Mouse (Mus musculus) erythroblast, adult 5-6 weeks (primary cell): ENCODE results near the gene Dock2. TPM values are rescaled to one million over a fixed set of nuclear protein-coding genes. Genes with fewer than 3 reads are reported as not detected.
A peak's percentile ranks its signal among the peaks of the same experiment; 100 is the strongest.

Experiments used
- ATAC-seq: replicated peaks from 2 replicates; pipeline ENCODE4 v1.8.0; 2016; ENCODE audit warnings: moderate number of reproducible peaks, mild to moderate bottlenecking, moderate TSS enrichment, inconsistent platforms; ENCODE audit not compliant: poor library complexity, low FRiP score, severe bottlenecking
- total RNA-seq, 2 experiments: library from RNA; stranded (forward) in 1 of 2; stranded (reverse) in 1 of 2; fragments of 150-400 nt in 1 of 2; fragments of 200-764, 138-1000 nt in 1 of 2; gene quantifications; 2 replicates each; pipeline versions ENCODE4 v1.2.3 to v1.2.4; 2015 to 2017; ENCODE audit warnings: low replicate concordance in 2 of 2

Gene Dock2
- total RNA-seq, 2 experiments from 2014 or later, result 32.6 to 35.9 TPM

- no peak for ATAC-seq
Observed at GRCm38 (mm10) chr11:34770666-34771065, 13.0 kb downstream of the Dock2 start.

DNA sequence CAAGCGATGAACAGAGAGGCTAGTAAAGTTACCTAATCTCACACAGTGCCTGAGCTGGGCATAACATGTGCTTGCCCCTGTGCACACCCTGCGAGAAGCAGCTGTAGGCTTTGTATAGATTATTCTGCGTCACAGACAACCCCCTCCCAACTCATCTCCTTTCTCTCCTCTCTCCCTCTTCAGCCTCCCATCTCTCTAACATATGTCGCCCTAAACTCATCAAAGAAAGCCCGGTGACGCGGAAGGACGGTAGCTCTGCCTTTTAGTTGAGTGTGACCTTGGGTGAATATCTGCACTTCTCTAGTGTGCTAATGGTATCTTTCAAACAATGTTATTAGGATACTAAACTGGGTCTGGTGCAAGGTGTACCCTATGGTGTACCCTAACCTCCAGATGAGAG is 13.7 kb downstream of the Dock2 start:
- no peak for ATAC-seq

- ATAC-seq, result no peak
Observed at GRCm38 (mm10) chr11:34769396-34769795, 14.3 kb downstream of the Dock2 start.

- ATAC-seq, result no peak
Observed at GRCm38 (mm10) chr11:34763739-34764361, 19.8 kb downstream of the Dock2 start.

DNA sequence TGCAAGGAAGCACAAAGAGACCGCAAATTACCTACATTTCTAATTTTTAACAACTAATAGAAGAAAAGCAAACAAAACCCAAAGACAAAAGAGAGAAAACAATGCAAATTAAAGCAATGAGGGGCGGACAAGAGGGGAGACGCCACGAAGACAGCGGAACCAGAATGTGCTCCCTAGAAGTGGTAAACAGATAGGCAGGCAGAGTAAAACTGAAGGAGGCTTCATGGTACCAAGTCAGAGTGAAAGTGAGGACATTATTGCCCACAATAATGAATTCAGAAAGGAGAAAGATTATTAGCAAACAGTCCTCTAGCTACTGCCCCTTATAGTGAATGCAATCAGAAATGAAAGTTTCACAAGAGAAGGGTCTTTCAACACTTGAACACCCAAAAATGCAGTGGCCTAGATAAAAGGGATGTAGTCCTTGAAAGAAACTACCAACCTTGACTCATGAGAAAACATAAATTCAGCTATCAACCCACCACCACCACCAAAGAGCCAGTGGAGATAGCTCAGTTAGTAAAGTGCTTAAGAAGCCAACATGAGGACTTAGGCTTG is 21.0 kb downstream of the Dock2 start:
- no peak for ATAC-seq

- ATAC-seq, result no peak
Observed at GRCm38 (mm10) chr11:34762125-34762524, 21.6 kb downstream of the Dock2 start.

- no peak for ATAC-seq
Observed at GRCm38 (mm10) chr11:34759582-34759981, 24.1 kb downstream of the Dock2 start.

DNA sequence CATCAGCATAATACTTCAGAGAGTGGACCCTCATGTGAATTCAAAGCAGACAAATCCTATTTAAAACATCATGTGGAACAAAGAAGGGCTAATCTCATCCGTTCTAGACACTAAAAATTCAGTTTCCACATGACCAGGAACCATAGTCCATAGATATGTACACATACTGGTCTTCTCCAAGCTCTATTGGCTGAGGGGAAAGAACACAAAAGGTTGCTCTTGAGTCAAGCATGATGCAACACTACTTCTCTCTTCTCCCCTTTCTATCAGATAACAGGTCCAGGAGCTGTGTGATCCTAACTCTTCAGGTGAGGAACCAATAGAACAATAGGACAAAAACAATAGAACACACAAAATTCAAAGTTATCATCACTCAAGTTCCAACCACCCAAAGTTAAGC is 42.6 kb downstream of the Dock2 start:
- ATAC-seq, result no peak

DNA sequence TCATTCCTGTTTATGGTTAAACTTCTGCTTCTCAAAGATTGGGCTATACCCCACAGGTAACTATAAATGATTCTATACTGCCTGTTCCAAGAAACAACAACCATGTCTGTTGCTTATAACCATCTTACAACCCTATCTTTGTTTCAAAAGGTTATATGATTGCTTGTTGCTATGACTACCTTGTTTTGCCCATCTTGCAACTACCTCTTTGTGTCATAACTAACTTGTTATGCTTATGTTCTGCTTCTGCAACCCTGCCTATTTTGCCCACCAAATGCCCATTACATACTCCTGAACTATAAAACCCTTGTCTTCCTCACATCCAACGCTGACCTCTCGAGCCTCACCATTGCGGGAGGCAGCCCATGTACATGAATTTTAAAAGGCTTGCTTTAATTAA is 43.9 kb downstream of the Dock2 start:
- ATAC-seq, result no peak

- ATAC-seq, result no peak
Observed at GRCm38 (mm10) chr11:34738945-34739344, 44.7 kb downstream of the Dock2 start.

DNA sequence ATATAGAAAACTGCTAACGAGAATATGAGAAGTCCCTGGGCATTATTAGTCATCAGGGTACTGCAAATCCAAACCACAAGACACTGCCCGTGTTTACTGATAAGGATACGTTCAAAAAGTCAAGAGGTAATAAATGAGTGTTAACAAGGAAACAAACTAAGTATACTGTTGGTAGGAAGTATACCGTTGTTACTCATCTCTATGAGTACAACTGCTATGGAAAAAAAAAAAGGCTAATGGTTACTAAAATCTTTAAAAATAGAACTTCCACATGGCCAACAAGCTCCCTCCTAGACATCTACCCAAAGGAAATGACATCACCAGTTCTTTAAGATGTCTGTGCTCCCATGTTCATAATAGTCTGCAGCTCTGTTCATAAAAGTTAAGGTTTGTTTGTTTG is 46.5 kb downstream of the Dock2 start:
- no peak for ATAC-seq

DNA sequence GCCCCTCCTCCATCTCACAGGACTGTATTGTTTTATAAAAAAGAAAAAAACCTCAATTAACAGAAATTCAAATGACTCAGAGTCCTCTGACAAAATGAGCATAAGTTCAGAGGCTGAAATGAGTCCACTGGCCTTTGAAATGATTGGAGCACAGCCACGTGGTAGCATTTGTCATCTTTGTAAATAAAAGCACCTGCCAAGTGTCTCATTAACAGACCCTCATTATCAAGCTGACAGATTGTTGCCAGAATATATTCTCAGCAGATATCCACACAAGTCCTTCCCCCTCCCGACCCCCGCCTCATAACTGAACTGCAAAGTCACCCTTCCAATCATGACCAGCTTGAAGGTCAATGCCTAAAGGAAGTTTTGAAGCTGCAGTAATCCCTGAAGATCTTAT is 49.7 kb downstream of the Dock2 start:
- no peak for ATAC-seq

DNA sequence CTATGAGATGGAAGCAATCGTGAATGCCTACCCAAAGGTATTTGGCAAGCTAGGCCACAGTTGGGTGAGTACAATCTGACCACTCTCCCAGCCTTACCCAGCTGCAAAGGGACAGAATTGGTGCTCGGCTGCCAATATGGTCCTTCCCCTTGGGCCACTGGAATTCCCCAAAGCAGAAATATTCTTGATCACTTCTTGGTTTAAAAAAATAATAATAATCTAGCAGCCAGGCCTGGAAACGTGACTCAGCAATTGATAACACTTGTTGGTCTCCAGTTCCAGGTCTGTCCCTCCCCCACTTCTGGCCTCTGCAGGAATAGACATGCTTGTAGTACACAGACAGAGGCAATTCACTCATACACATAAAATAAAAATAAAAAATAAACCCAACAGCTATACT is 56.2 kb downstream of the Dock2 start:
- no peak for ATAC-seq

DNA sequence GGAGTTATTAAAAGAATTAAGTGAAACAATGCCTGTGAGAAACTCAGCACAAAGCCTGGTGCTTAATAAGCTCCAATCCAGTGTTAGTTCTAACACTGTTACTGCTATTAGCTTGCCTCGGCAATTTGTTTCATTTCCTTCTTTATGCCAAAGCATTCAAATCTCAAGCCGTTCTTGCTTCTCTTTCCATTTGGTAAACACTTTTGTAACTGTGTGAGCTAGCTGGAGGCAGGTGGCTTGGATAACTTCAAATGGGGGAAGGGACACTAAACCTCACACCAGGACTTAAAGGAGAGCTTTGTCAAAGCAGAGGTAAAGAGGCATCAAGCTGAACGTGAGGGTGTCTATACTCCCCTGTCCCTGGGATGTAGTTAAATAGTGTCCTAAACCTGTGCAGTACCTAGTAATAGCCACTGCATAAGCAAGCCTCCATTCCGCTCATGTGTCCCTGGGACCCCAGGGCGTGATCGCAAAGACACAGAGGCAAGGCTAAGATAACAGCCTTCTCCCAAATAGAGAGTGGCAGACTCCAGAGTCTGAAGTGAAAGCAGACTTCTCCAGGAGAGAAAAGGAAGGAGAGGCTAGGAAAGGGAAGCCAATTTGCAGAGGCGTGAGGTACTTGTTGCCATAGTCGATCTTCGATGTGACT is 56.9 kb downstream of the Dock2 start:
- no peak; the same call in 1 of the 2 replicates for ATAC-seq

GRCm38 (mm10) chr11:34713360-34713759 is 70.3 kb downstream of the Dock2 start:
- no peak for ATAC-seq

- ATAC-seq, result no peak
Observed at GRCm38 (mm10) chr11:34708278-34708677, 75.4 kb downstream of the Dock2 start.

DNA sequence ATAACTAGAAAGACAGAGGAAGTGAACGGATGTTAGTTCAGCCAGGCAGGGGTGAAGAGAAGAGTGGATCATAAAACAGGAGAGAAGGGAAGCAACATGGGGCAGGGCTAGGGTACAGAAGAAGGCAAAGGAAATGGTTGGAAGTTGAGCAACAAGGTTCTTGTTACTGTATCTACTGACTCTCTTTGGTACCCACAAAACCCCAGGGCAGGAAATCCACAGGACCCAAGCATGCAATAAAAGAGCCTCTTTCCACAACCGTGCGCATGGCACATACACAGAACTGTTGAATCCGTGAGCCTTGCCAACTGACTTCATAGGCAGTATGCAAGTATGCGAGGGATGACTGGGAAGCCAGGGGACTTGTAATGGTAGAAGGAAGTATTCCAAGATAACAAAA is 76.3 kb downstream of the Dock2 start:
- no peak for ATAC-seq

DNA sequence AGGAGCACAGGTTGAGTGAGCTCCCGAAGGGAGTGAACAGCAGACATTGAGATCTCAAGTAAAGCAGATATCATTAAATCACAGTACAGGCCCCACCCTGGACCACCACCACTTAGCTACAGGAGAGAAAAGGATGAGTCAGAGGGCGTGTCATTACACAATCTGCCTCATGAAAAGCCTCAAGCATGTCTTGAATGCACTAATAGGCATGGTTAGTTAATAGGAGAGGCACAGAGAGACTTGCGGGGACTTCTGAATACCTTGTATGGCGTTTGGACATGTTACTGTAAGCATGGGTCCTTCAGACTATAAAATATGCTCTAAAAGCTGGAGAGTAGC is 78.6 kb downstream of the Dock2 start:
- ATAC-seq, result no peak

GRCm38 (mm10) chr11:34704384-34705107 is 79.1 kb downstream of the Dock2 start:
- no peak for ATAC-seq

- no peak for ATAC-seq
Observed at GRCm38 (mm10) chr11:34703851-34704250, 79.8 kb downstream of the Dock2 start.

GRCm38 (mm10) chr11:34681790-34682189 is 101.9 kb downstream of the Dock2 start:
- ATAC-seq, result peak; percentile 91
